Mouse (Mus musculus): ENCODE measurements around the gene Akt1s1. TPM values are rescaled to one million over a fixed set of nuclear protein-coding genes. Genes with fewer than 3 reads are reported as not detected.

Gene Akt1s1
- polyA plus RNA-seq, 1 experiment from 2014 or later = 29.1 TPM

GRCm38 (mm10) chr7:44888256-44889105 is 39.7 kb downstream of the Akt1s1 start:
- Histone ChIP-seq H3K27ac (ENCODE audit: low read length) (peak overlapping the region; percentile 67), H3K4me3 (ENCODE audit: low read depth, low read length) (no peak overlapping the region), H3K36me3 (ENCODE audit: control insufficient read depth, insufficient read depth) (peaks cover 8% of the 10 kb centered on the region), H3K9ac (ENCODE audit: low read depth, low read length) (no peak overlapping the region), H3K9me3 (replicated peaks; ENCODE audit: control insufficient read depth, low read length) (no peaks in the 10 kb centered on the region), H3K27me3 (ENCODE audit: control insufficient read depth, insufficient read depth, low read depth, low read length) (no peaks in the 10 kb centered on the region), H3K4me2 (ENCODE audit: low read depth, low read length) (no peak overlapping the region), H3K4me1 (ENCODE audit: control insufficient read depth, low read depth, low read length) (peaks cover 36% of the 10 kb centered on the region)
- WGBS (ENCODE audit: insufficient replicate concordance) = 63% methylated on average over 13 of the region's 13 CpGs
- ATAC-seq (ENCODE audit: low read depth) = peak; percentile 57

- Histone ChIP-seq H3K4me1 (ENCODE audit: control insufficient read depth, low read depth, low read length) (peaks cover 36% of the 10 kb centered on the region), H3K9ac (ENCODE audit: low read depth, low read length) (no peak overlapping the region)
Measured at GRCm38 (mm10) chr7:44890180-44890579, 41.4 kb downstream of the Akt1s1 start.

DNA sequence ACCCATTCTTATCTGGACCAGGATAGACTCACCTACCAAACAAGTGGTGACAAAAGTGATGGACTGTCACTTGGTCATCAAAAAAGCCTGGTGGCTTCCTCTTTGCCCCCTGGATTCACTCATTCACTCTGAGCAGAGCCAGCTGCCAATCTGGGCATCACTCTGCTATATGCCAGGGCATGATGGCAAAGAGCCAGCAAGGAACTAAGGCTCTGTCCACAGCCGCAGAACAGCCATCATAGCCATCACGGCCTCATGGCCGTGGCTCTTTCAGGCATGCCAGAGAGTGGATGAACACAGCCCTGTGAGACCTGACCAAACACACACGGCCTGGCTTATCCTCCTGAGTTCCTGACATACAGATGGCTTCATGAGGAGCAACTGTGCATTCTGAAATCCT is 41.9 kb downstream of the Akt1s1 start:
- no peaks in the 10 kb centered on the region for H3K27me3 ChIP-seq (ENCODE audit: control insufficient read depth, insufficient read depth, low read depth, low read length)
- peak overlapping the region; percentile 90; the same call in 1 of the 2 replicates for H3K4me3 ChIP-seq (ENCODE audit: low read depth, low read length)
- H3K4me2 ChIP-seq (ENCODE audit: low read depth, low read length) = peak overlapping the region; percentile 94
- ATAC-seq (ENCODE audit: low read depth) = no peak
- no peaks in the 10 kb centered on the region; the same call in 1 of the 2 replicates for H3K36me3 ChIP-seq (ENCODE audit: control insufficient read depth, insufficient read depth)
- WGBS (ENCODE audit: insufficient replicate concordance) = 69% methylated on average over 4 of the region's 4 CpGs
- no peak overlapping the region for H3K9ac ChIP-seq (ENCODE audit: low read depth, low read length)
- H3K9me3 ChIP-seq (replicated peaks; ENCODE audit: control insufficient read depth, low read length) = no peaks in the 10 kb centered on the region
- peak overlapping the region; percentile 34; the same call in 1 of the 2 replicates for H3K27ac ChIP-seq (ENCODE audit: low read length)
- H3K4me1 ChIP-seq (ENCODE audit: control insufficient read depth, low read depth, low read length) = peaks cover 41% of the 10 kb centered on the region

More at GRCm38 (mm10) chr7:44890180-44890579, 41.4 kb downstream of the Akt1s1 start:
- 81% methylated on average over 6 of the region's 7 CpGs for WGBS (ENCODE audit: insufficient replicate concordance)
- no peaks in the 10 kb centered on the region; the same call in 1 of the 2 replicates for H3K36me3 ChIP-seq (ENCODE audit: control insufficient read depth, insufficient read depth)
- H3K27me3 ChIP-seq (ENCODE audit: control insufficient read depth, insufficient read depth, low read depth, low read length) = no peaks in the 10 kb centered on the region
- no peak; the same call in 1 of the 2 replicates for ATAC-seq (ENCODE audit: low read depth)
- no peak overlapping the region for H3K4me3 ChIP-seq (ENCODE audit: low read depth, low read length)
- peak overlapping the region; percentile 34; the same call in 1 of the 2 replicates for H3K27ac ChIP-seq (ENCODE audit: low read length)
- no peaks in the 10 kb centered on the region for H3K9me3 ChIP-seq (replicated peaks; ENCODE audit: control insufficient read depth, low read length)
- peak overlapping the region; percentile 94 for H3K4me2 ChIP-seq (ENCODE audit: low read depth, low read length)

- H3K9me3 ChIP-seq (replicated peaks; ENCODE audit: control insufficient read depth, low read length) = no peaks in the 10 kb centered on the region
- peak overlapping the region; percentile 90 for H3K4me3 ChIP-seq (ENCODE audit: low read depth, low read length)
- 9% methylated on average over 6 of the region's 6 CpGs for WGBS (ENCODE audit: insufficient replicate concordance)
- peak; percentile 30; the same call in 1 of the 2 replicates for ATAC-seq (ENCODE audit: low read depth)
- H3K4me2 ChIP-seq (ENCODE audit: low read depth, low read length) = peak overlapping the region; percentile 94
- peaks cover 48% of the 10 kb centered on the region for H3K4me1 ChIP-seq (ENCODE audit: control insufficient read depth, low read depth, low read length)
- no peaks in the 10 kb centered on the region; the same call in 1 of the 2 replicates for H3K36me3 ChIP-seq (ENCODE audit: control insufficient read depth, insufficient read depth)
- no peaks in the 10 kb centered on the region for H3K27me3 ChIP-seq (ENCODE audit: control insufficient read depth, insufficient read depth, low read depth, low read length)
- peak overlapping the region; percentile 96 for H3K27ac ChIP-seq (ENCODE audit: low read length)
- H3K9ac ChIP-seq (ENCODE audit: low read depth, low read length) = peak overlapping the region; percentile 76
Measured at GRCm38 (mm10) chr7:44891611-44892010, 42.8 kb downstream of the Akt1s1 start.

DNA sequence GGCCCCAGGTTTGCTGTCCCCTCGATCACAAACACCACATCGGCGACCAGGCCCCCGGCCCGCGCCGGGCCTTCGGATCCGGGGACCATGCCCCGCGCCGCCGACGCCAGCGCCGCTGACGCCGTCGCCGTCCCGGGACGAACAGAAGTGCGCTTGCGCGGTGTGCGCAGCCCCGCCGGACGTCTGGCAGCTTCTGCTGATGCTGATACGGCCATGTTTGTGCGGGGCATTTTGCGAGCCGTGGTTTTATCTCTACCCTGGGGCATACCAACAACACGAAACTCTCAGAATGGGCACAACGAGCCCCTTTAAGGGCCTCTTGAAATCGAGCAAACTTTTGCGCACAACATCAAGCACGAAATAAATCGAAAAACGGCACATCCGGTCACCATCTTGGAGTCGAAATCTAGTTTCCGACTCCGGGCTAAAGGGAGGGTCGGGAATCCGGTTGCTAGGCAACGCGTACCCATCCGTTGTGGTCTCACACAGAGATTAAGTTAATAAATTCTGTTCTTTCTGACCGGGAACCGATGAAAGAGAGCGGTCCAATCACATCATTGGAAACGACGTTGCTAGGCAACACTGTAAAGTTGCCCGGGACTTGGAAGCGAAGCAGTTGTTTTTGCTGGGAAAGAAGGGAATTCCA is 43.6 kb downstream of the Akt1s1 start, which contains the start of gene Med25:
Gene Med25, minus strand, starts transcription at position 437 of the 646 bp plus-strand sequence.
- Histone ChIP-seq H3K9me3 (replicated peaks; ENCODE audit: control insufficient read depth, low read length) (no peaks in the 10 kb centered on the region), H3K27ac (ENCODE audit: low read length) (peak within 1 kb of the TSS; percentile 96), H3K27me3 (ENCODE audit: control insufficient read depth, insufficient read depth, low read depth, low read length) (no peaks in the 10 kb centered on the region), H3K36me3 (ENCODE audit: control insufficient read depth, insufficient read depth) (no peaks in the 10 kb centered on the region; the same call in 1 of the 2 replicates), H3K9ac (ENCODE audit: low read depth, low read length) (peak within 1 kb of the TSS; percentile 76), H3K4me2 (ENCODE audit: low read depth, low read length) (peak within 1 kb of the TSS; percentile 94), H3K4me1 (ENCODE audit: control insufficient read depth, low read depth, low read length) (peaks cover 50% of the 10 kb centered on the region), H3K4me3 (ENCODE audit: low read depth, low read length) (peak within 1 kb of the TSS; percentile 90)
- ATAC-seq (ENCODE audit: low read depth) = peak; percentile 77
- WGBS (ENCODE audit: insufficient replicate concordance) = under 1% methylated on average over 56 of the region's 56 CpGs

DNA sequence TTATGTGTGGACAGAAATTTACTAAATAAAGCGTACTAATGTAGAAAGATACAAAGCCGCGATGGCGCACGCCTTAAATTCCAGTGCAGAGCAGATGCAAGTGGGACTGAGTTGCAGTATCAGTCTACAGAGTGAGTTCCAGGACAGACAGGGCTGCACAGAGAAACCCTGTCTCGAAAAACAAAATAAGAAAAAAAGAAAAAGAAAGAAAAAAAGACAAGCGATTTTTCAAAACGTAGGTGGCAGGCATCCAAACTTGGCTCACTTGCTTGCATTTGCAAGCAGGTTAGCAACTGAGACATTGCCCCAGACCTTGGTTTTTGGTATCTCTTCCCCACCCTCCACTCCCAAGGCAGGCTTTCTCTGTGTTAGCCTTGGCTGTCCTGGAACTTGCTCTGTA is 44.4 kb downstream of the Akt1s1 start:
- H3K27me3 ChIP-seq (ENCODE audit: control insufficient read depth, insufficient read depth, low read depth, low read length) = no peaks in the 10 kb centered on the region
- peaks cover 47% of the 10 kb centered on the region for H3K4me1 ChIP-seq (ENCODE audit: control insufficient read depth, low read depth, low read length)
- H3K4me3 ChIP-seq (ENCODE audit: low read depth, low read length) = no peak overlapping the region; the same call in 1 of the 2 replicates
- no peaks in the 10 kb centered on the region for H3K9me3 ChIP-seq (replicated peaks; ENCODE audit: control insufficient read depth, low read length)
- peak overlapping the region; percentile 94; the same call in 1 of the 2 replicates for H3K4me2 ChIP-seq (ENCODE audit: low read depth, low read length)
- H3K27ac ChIP-seq (ENCODE audit: low read length) = no peak overlapping the region
- WGBS (ENCODE audit: insufficient replicate concordance) = 47% methylated on average over 8 of the region's 8 CpGs
- no peak overlapping the region for H3K9ac ChIP-seq (ENCODE audit: low read depth, low read length)
- H3K36me3 ChIP-seq (ENCODE audit: control insufficient read depth, insufficient read depth) = no peaks in the 10 kb centered on the region; the same call in 1 of the 2 replicates
- ATAC-seq (ENCODE audit: low read depth) = no peak

- no peak overlapping the region for H3K9ac ChIP-seq (ENCODE audit: low read depth, low read length)
- H3K4me1 ChIP-seq (ENCODE audit: control insufficient read depth, low read depth, low read length) = peaks cover 50% of the 10 kb centered on the region
- 70% methylated on average over 3 of the region's 3 CpGs for WGBS (ENCODE audit: insufficient replicate concordance)
- H3K4me2 ChIP-seq (ENCODE audit: low read depth, low read length) = no peak overlapping the region
- peaks cover 2% of the 10 kb centered on the region for H3K36me3 ChIP-seq (ENCODE audit: control insufficient read depth, insufficient read depth)
- no peaks in the 10 kb centered on the region for H3K27me3 ChIP-seq (ENCODE audit: control insufficient read depth, insufficient read depth, low read depth, low read length)
- H3K27ac ChIP-seq (ENCODE audit: low read length) = no peak overlapping the region
- no peaks in the 10 kb centered on the region for H3K9me3 ChIP-seq (replicated peaks; ENCODE audit: control insufficient read depth, low read length)
- H3K4me3 ChIP-seq (ENCODE audit: low read depth, low read length) = no peak overlapping the region
- ATAC-seq (ENCODE audit: low read depth) = no peak
Measured at GRCm38 (mm10) chr7:44894175-44894574, 45.4 kb downstream of the Akt1s1 start.

DNA sequence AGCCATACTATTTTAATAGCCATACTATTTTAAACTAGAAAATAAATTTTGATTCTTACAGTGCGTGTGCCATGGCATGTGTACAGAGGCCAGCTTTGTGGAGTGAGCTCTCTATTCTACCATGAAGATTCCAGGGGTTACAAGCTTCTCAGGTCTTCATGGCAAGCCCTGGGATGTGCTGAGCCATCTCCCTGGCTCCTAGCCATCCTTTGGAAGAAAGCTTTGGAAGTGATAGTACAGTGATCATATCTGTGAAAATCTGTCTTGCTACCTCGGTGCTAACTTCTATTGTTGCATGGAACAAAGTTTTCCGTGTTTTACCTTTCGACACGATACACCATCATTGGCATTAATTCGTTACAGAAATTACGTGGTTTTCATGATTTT is 46.4 kb downstream of the Akt1s1 start:
- no peak for ATAC-seq (ENCODE audit: low read depth)
- Histone ChIP-seq H3K4me1 (ENCODE audit: control insufficient read depth, low read depth, low read length) (peaks cover 50% of the 10 kb centered on the region), H3K27ac (ENCODE audit: low read length) (no peak overlapping the region), H3K4me2 (ENCODE audit: low read depth, low read length) (peak overlapping the region; percentile 83), H3K9me3 (replicated peaks; ENCODE audit: control insufficient read depth, low read length) (no peaks in the 10 kb centered on the region), H3K36me3 (ENCODE audit: control insufficient read depth, insufficient read depth) (peaks cover 12% of the 10 kb centered on the region), H3K27me3 (ENCODE audit: control insufficient read depth, insufficient read depth, low read depth, low read length) (no peaks in the 10 kb centered on the region), H3K4me3 (ENCODE audit: low read depth, low read length) (peak overlapping the region; percentile 69; the same call in 1 of the 2 replicates), H3K9ac (ENCODE audit: low read depth, low read length) (no peak overlapping the region)
- 74% methylated on average over 7 of the region's 7 CpGs for WGBS (ENCODE audit: insufficient replicate concordance)

All from liver, embryonic 16.5 days (tissue).